Mouse (Mus musculus): Measurements from ENCODE around the gene Lgals3bp. TPM values are rescaled to one million over a fixed set of nuclear protein-coding genes. Genes with fewer than 3 reads are reported as not detected.

Gene Lgals3bp
- polyA plus RNA-seq, 1 experiment, result 6.1 TPM

DNA sequence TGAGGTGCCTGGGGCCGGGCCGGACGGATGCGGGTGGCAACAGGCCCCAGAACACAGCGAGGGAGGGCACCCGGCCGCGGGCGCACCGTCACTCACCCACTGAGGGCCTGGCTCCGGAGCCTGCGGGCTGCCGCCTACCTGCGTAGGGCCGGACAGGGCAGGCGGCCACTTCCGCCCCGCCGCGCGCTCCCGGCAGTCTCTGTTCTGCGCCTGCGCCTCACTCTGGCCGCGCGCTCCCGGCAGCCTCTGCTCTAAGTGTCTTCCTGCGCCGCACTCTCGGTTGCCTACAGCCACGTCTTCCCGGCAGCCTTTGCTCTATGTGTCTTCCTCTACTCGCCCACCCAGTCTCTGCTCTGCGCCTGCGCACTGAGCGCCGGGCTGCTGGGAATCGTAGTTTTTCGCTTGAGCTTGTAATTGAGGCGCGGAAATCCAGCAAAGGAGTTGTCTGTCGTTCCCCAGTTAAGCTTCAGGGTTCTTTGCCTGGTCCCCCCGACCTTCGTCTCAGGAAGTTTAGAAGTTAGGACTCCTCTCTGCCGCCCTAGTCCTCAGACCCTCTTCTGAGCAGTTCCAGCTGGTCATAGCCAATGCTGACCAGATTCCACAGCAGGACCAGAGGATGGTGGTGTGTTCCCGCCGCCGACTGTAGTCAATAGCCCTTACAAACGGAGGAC is 17.1 kb upstream of the Lgals3bp start, which contains the start of gene Cant1:
Cant1 (minus strand) TSS at position 253 of the 671 bp plus-strand sequence.
- Histone ChIP-seq H3K9me3 (replicated peaks; ENCODE audit: control insufficient read depth, insufficient read depth, low read length, poor library complexity, severe bottlenecking) (no peaks in the 10 kb centered on the region), H3K9ac (ENCODE audit: low read depth, poor library complexity, severe bottlenecking) (peak within 1 kb of the TSS; percentile 65), H3K27ac (ENCODE audit: insufficient read depth, low read length) (peak within 1 kb of the TSS; percentile 46; the same call in 1 of the 2 replicates), H3K4me3 (ENCODE audit: low read depth, low read length) (peak within 1 kb of the TSS; percentile 96), H3K36me3 (ENCODE audit: control insufficient read depth, insufficient read depth, low read length, poor library complexity, severe bottlenecking) (no peaks in the 10 kb centered on the region), H3K27me3 (ENCODE audit: control insufficient read depth, insufficient read depth, low read length, poor library complexity, severe bottlenecking) (no peaks in the 10 kb centered on the region), H3K4me1 (ENCODE audit: control insufficient read depth, insufficient read depth, low read length) (peaks cover 2% of the 10 kb centered on the region)
- TF ChIP-seq EP300 (IDR thresholded peaks at IDR 0.05; ENCODE audit: insufficient read depth, low read depth, low read length) (no peak), POLR2A (IDR thresholded peaks at IDR 0.05; ENCODE audit: insufficient read depth, low read length) (no peak), CTCF (IDR thresholded peaks at IDR 0.05; ENCODE audit: low read depth, low read length) (no peak)

DNA sequence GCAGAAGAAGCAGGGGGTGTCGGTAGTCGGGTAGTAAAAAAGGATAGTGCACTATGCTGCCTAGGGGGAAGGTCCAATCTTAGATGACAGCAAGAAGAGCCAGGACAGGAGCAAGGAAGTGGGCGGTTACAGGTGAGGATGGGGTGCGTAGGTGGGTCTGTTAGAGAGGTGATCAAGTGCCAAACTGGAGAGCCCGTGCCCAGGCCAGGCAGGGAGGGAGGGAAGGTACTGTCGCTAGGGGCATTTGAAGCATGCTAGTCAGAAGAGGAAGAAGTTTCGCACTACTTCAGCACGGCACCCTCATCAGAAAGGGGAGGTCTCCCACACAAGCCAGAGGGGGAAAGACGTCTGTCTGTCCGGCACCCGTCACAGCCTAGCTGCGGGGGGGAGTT is 16.5 kb upstream of the Lgals3bp start:
- H3K27ac ChIP-seq (ENCODE audit: insufficient read depth, low read length), result no peak overlapping the region

GRCm38 (mm10) chr11:118417496-118417895 is 15.6 kb upstream of the Lgals3bp start:
- Histone ChIP-seq H3K9me3 (replicated peaks; ENCODE audit: control insufficient read depth, insufficient read depth, low read length, poor library complexity, severe bottlenecking) (no peaks in the 10 kb centered on the region), H3K4me3 (ENCODE audit: low read depth, low read length) (no peak overlapping the region), H3K4me1 (ENCODE audit: control insufficient read depth, insufficient read depth, low read length) (peaks cover 2% of the 10 kb centered on the region), H3K9ac (ENCODE audit: low read depth, poor library complexity, severe bottlenecking) (no peak overlapping the region), H3K27me3 (ENCODE audit: control insufficient read depth, insufficient read depth, low read length, poor library complexity, severe bottlenecking) (no peaks in the 10 kb centered on the region), H3K27ac (ENCODE audit: insufficient read depth, low read length) (no peak overlapping the region), H3K36me3 (ENCODE audit: control insufficient read depth, insufficient read depth, low read length, poor library complexity, severe bottlenecking) (no peaks in the 10 kb centered on the region)
- no peak for TF ChIP-seq POLR2A (IDR thresholded peaks at IDR 0.05; ENCODE audit: insufficient read depth, low read length)
- no peak for TF ChIP-seq CTCF (IDR thresholded peaks at IDR 0.05; ENCODE audit: low read depth, low read length)
- no peak for TF ChIP-seq EP300 (IDR thresholded peaks at IDR 0.05; ENCODE audit: insufficient read depth, low read depth, low read length)

More for the DNA sequence above, 16.5 kb upstream of the Lgals3bp start:
- H3K9me3 ChIP-seq (replicated peaks; ENCODE audit: control insufficient read depth, insufficient read depth, low read length, poor library complexity, severe bottlenecking), result no peaks in the 10 kb centered on the region
- H3K36me3 ChIP-seq (ENCODE audit: control insufficient read depth, insufficient read depth, low read length, poor library complexity, severe bottlenecking), result no peaks in the 10 kb centered on the region
- H3K4me1 ChIP-seq (ENCODE audit: control insufficient read depth, insufficient read depth, low read length), result peaks cover 2% of the 10 kb centered on the region
- peak overlapping the region; percentile 62 for H3K9ac ChIP-seq (ENCODE audit: low read depth, poor library complexity, severe bottlenecking)
- TF ChIP-seq POLR2A (IDR thresholded peaks at IDR 0.05; ENCODE audit: insufficient read depth, low read length) (no peak), CTCF (IDR thresholded peaks at IDR 0.05; ENCODE audit: low read depth, low read length) (no peak), EP300 (IDR thresholded peaks at IDR 0.05; ENCODE audit: insufficient read depth, low read depth, low read length) (no peak)
- no peaks in the 10 kb centered on the region for H3K27me3 ChIP-seq (ENCODE audit: control insufficient read depth, insufficient read depth, low read length, poor library complexity, severe bottlenecking)
- peak overlapping the region; percentile 92 for H3K4me3 ChIP-seq (ENCODE audit: low read depth, low read length)

DNA sequence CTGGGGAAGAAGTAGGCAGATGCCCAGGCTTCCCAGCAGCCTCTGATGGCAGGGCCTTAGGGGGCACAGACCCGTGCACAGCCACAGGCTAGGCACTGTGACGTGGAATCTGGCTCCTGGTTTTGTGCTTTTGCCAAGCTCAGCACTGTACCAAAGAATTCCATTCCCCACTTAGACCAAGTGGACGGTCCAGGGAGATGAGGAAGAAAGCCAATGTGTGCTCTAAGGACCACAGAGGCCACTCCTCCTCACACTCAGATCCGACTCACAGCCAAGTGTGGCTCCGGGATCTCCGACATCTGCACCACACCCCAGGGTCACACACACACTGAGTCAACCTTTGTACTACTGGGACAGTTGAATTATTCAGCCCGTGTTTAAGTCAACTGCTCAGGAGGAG is 14.2 kb upstream of the Lgals3bp start:
- peaks cover 2% of the 10 kb centered on the region for H3K4me1 ChIP-seq (ENCODE audit: control insufficient read depth, insufficient read depth, low read length)
- TF ChIP-seq CTCF (IDR thresholded peaks at IDR 0.05; ENCODE audit: low read depth, low read length), result no peak
- TF ChIP-seq POLR2A (IDR thresholded peaks at IDR 0.05; ENCODE audit: insufficient read depth, low read length), result no peak
- no peak for TF ChIP-seq EP300 (IDR thresholded peaks at IDR 0.05; ENCODE audit: insufficient read depth, low read depth, low read length)
- H3K36me3 ChIP-seq (ENCODE audit: control insufficient read depth, insufficient read depth, low read length, poor library complexity, severe bottlenecking), result no peaks in the 10 kb centered on the region
- no peak overlapping the region for H3K27ac ChIP-seq (ENCODE audit: insufficient read depth, low read length)
- no peak overlapping the region for H3K4me3 ChIP-seq (ENCODE audit: low read depth, low read length)
- H3K9ac ChIP-seq (ENCODE audit: low read depth, poor library complexity, severe bottlenecking), result no peak overlapping the region
- H3K9me3 ChIP-seq (replicated peaks; ENCODE audit: control insufficient read depth, insufficient read depth, low read length, poor library complexity, severe bottlenecking), result no peaks in the 10 kb centered on the region
- H3K27me3 ChIP-seq (ENCODE audit: control insufficient read depth, insufficient read depth, low read length, poor library complexity, severe bottlenecking), result no peaks in the 10 kb centered on the region

DNA sequence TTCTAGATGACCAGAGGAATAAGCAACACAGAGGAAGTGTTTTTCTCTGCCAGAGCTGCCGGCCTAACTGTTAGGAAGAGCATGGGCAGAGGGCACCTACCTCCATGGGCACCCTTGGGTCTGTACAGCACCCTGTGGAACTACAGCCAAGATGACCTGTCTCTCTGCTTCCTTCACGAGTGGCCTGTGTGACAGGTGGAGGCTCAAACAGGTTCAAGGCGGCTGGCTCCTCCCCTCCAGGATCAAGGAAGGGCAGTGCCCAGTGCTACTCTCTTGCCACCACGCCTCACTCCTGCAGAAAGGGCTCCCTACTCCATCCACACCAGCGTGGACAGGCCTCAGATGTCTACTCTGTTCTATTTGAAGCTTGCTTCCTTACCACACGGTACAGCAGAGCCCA is 13.7 kb upstream of the Lgals3bp start:
- no peak for TF ChIP-seq CTCF (IDR thresholded peaks at IDR 0.05; ENCODE audit: low read depth, low read length)
- TF ChIP-seq POLR2A (IDR thresholded peaks at IDR 0.05; ENCODE audit: insufficient read depth, low read length), result no peak
- no peak for TF ChIP-seq EP300 (IDR thresholded peaks at IDR 0.05; ENCODE audit: insufficient read depth, low read depth, low read length)
- peaks cover 2% of the 10 kb centered on the region for H3K4me1 ChIP-seq (ENCODE audit: control insufficient read depth, insufficient read depth, low read length)
- H3K4me3 ChIP-seq (ENCODE audit: low read depth, low read length), result no peak overlapping the region
- H3K9me3 ChIP-seq (replicated peaks; ENCODE audit: control insufficient read depth, insufficient read depth, low read length, poor library complexity, severe bottlenecking), result no peaks in the 10 kb centered on the region
- H3K36me3 ChIP-seq (ENCODE audit: control insufficient read depth, insufficient read depth, low read length, poor library complexity, severe bottlenecking), result peaks cover 3% of the 10 kb centered on the region; the same call in 1 of the 2 replicates
- no peak overlapping the region for H3K9ac ChIP-seq (ENCODE audit: low read depth, poor library complexity, severe bottlenecking)
- no peak overlapping the region for H3K27ac ChIP-seq (ENCODE audit: insufficient read depth, low read length)
- H3K27me3 ChIP-seq (ENCODE audit: control insufficient read depth, insufficient read depth, low read length, poor library complexity, severe bottlenecking), result no peaks in the 10 kb centered on the region

GRCm38 (mm10) chr11:118414270-118414669 is 12.4 kb upstream of the Lgals3bp start:
- TF ChIP-seq POLR2A (IDR thresholded peaks at IDR 0.05; ENCODE audit: insufficient read depth, low read length) (no peak), CTCF (IDR thresholded peaks at IDR 0.05; ENCODE audit: low read depth, low read length) (no peak), EP300 (IDR thresholded peaks at IDR 0.05; ENCODE audit: insufficient read depth, low read depth, low read length) (no peak)
- Histone ChIP-seq H3K9ac (ENCODE audit: low read depth, poor library complexity, severe bottlenecking) (no peak overlapping the region), H3K4me3 (ENCODE audit: low read depth, low read length) (no peak overlapping the region), H3K4me1 (ENCODE audit: control insufficient read depth, insufficient read depth, low read length) (peaks cover 2% of the 10 kb centered on the region), H3K36me3 (ENCODE audit: control insufficient read depth, insufficient read depth, low read length, poor library complexity, severe bottlenecking) (peaks cover 4% of the 10 kb centered on the region; the same call in 1 of the 2 replicates), H3K9me3 (replicated peaks; ENCODE audit: control insufficient read depth, insufficient read depth, low read length, poor library complexity, severe bottlenecking) (no peaks in the 10 kb centered on the region), H3K27me3 (ENCODE audit: control insufficient read depth, insufficient read depth, low read length, poor library complexity, severe bottlenecking) (no peaks in the 10 kb centered on the region), H3K27ac (ENCODE audit: insufficient read depth, low read length) (no peak overlapping the region)

All from ES-Bruce4 (cell line).